Mouse (Mus musculus) thymus, adult 2 months (tissue): ENCODE results near the gene Mlxip.

Source experiments
- CTCF ChIP-seq: fragments of 200-500 bp; IDR thresholded peaks from 2 replicates; pipeline ENCODE4 v1.5.1; 2012; ENCODE audit warnings: mild to moderate bottlenecking, control low read depth, low read length, moderate library complexity, borderline replicate concordance; ENCODE audit not compliant: control insufficient read depth, poor library complexity, insufficient read depth; ENCODE audit errors: extremely low read depth
- POLR2A ChIP-seq: fragments of 200-500 bp; IDR thresholded peaks from 2 replicates; pipeline ENCODE4 v1.6.1; 2012; ENCODE audit warnings: mild to moderate bottlenecking, low read length, control low read depth, moderate library complexity; ENCODE audit not compliant: control insufficient read depth, poor library complexity, insufficient read depth; ENCODE audit errors: extremely low read depth

- TF ChIP-seq POLR2A, result no peak
- TF ChIP-seq CTCF, result no peak
Measured at GRCm38 (mm10) chr5:123464638-123465037, 70.0 kb downstream of the Mlxip start.
